Mouse (Mus musculus): ENCODE measurements around the gene Hspb8. TPM values are rescaled to one million over a fixed set of nuclear protein-coding genes. Genes with fewer than 3 reads are reported as not detected.
"Not testable (repeated sequence)": the region's sequence is repeated elsewhere in the genome, so short reads cannot be mapped to it uniquely, and the experiment has no call there.

The Hspb8 gene
- polyA plus RNA-seq, 1 experiment: 7.8 TPM

DNA sequence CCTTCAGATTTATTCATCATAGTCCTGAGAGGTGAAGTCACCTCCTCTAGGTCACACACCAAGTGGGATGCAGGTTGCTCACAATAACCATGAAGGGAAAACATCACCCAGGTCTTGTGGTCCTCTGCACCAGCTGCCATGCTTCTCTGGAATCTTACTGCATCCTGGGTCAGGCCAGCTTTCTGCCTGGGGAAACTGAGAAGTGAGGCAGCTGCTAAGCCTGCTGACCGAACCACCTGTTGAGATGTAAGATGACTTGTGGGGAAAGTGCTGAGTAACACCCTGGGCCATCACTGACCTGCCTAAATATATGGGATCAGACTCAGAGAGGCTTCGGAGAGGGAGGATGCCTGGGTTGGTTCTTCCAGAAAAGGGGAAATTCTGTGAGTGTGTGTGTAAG, 4.0 kb upstream of the Hspb8 start:
- WGBS: 79% methylated on average over 2 of the region's 2 CpGs
- Histone ChIP-seq H3K27me3 (ENCODE audit: control insufficient read depth, insufficient read depth, low read length) (no peaks in the 10 kb centered on the region), H3K4me3 (ENCODE audit: low read depth, low read length) (no peak overlapping the region), H3K4me1 (ENCODE audit: control insufficient read depth, insufficient read depth, insufficient read length, low read length) (no peaks in the 10 kb centered on the region; the same call in 1 of the 2 replicates), H3K27ac (ENCODE audit: insufficient read depth, low read depth, low read length) (no peak overlapping the region), H3K36me3 (ENCODE audit: control insufficient read depth, insufficient read depth, low read length) (no peaks in the 10 kb centered on the region)
- no peak for TF ChIP-seq CTCF (IDR thresholded peaks at IDR 0.05; ENCODE audit: extremely low read depth, insufficient read length, insufficient replicate concordance, low read depth, low read length)
- TF ChIP-seq POLR2A (IDR thresholded peaks at IDR 0.05; ENCODE audit: low read depth, low read length): no peak

DNA sequence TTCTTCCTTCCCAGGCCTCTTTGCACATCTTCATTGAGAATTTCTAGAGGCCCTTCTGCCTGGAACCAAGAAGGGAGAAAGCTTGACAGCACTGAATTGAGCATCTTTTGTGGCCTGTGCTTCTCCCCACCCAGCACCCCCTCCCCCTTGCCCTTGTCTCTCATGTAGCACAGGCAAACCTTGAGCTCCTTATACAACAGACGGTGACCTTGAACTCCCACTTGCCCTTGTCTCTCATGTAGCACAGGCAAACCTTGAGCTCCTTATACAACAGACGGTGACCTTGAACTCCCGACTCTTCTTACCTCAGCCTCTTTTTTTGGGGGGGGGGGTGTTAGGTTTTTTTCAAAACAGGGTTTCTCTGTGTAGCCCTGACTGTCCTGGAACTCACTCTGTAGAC, 3.0 kb upstream of the Hspb8 start:
- not testable (repeated sequence) for H3K27me3 ChIP-seq (ENCODE audit: control insufficient read depth, insufficient read depth, low read length); H3K27ac ChIP-seq (ENCODE audit: insufficient read depth, low read depth, low read length); H3K36me3 ChIP-seq (ENCODE audit: control insufficient read depth, insufficient read depth, low read length); H3K4me1 ChIP-seq (ENCODE audit: control insufficient read depth, insufficient read depth, insufficient read length, low read length); H3K4me3 ChIP-seq (ENCODE audit: low read depth, low read length)
- WGBS: 91% methylated on average over 3 of the region's 3 CpGs

DNA sequence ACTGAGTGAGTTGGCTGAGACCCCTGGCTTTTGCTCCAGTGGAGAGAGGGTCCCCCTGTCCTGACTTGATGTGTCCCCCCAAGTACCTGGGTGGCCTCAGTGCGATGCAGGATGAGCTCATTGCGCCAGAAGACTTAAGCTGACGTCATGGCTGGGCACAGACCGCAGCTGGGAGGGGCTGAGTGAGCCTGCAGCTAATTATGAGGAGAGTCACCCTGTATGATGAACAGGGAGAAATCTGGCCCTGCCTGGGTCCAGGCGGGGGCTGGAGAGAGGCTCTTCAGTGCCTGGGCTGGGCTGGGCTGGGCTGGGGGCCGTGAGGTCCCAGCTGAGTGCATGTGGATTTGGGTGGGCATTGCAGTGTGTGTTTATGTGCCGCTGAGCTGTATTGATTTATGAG, 2.6 kb upstream of the Hspb8 start:
- TF ChIP-seq CTCF (IDR thresholded peaks at IDR 0.05; ENCODE audit: extremely low read depth, insufficient read length, insufficient replicate concordance, low read depth, low read length) (no peak), POLR2A (IDR thresholded peaks at IDR 0.05; ENCODE audit: low read depth, low read length) (no peak)
- H3K36me3 ChIP-seq (ENCODE audit: control insufficient read depth, insufficient read depth, low read length): no peaks in the 10 kb centered on the region
- no peaks in the 10 kb centered on the region for H3K27me3 ChIP-seq (ENCODE audit: control insufficient read depth, insufficient read depth, low read length)
- WGBS: 42% methylated on average over 7 of the region's 7 CpGs
- no peak overlapping the region for H3K27ac ChIP-seq (ENCODE audit: insufficient read depth, low read depth, low read length)
- no peaks in the 10 kb centered on the region; the same call in 1 of the 2 replicates for H3K4me1 ChIP-seq (ENCODE audit: control insufficient read depth, insufficient read depth, insufficient read length, low read length)
- no peak overlapping the region for H3K4me3 ChIP-seq (ENCODE audit: low read depth, low read length)

DNA sequence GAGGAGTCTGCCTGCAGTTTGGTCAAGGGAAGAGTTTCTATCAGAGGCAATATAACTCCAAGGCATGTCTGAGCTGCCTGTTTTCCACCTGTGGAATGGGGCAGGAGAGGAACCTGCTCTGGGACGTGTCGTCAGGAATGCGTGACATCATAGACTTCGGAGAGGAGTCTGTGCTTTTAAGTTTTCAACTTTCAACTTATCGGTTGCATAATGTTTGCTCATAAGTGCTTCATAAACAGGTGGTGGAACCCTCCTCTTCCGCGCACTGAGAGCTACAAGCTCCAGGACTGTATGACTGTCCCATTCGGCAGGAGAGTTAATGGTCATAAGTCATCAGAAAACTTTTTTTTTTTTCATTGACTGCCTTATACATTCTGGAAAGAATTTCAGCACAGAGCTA, 1.1 kb upstream of the Hspb8 start:
- TF ChIP-seq CTCF (IDR thresholded peaks at IDR 0.05; ENCODE audit: extremely low read depth, insufficient read length, insufficient replicate concordance, low read depth, low read length) (no peak), POLR2A (IDR thresholded peaks at IDR 0.05; ENCODE audit: low read depth, low read length) (no peak)
- H3K27ac ChIP-seq (ENCODE audit: insufficient read depth, low read depth, low read length): no peak overlapping the region

DNA sequence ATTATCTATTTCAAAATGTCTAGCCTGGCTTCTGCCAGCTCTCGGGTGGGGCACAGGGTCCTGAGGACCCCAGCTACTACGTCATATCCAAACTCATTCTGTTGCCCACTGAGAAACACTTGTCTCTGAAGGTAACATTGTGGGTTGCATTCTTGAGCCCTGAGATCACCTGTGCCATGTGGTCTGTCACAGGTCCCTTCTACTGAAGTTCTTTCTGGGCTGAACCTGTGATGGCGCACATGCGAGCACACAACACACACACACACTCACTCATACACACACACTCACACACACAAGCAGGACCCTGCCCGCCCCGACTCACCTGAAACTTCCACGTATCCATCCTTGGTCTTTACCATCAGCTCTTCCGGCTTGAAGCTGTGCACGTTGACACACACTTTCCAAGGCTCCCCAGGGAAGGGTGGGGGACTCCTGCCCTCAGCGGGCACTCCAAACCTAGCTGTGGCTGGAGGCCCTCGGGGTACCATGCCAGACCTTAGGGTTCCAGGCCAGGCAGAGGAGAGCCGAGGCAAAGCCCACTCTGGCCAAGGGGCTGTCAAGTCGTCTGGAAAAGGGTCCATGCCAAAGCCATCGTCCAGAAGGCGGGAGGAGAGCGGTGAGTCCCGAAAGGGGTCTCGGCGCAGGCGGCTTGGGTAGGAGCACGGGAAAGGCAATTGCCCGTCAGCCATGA, 728 bp downstream of the Hspb8 start:
- Histone ChIP-seq H3K4me3 (ENCODE audit: low read depth, low read length) (peak overlapping the region; percentile 56), H3K27me3 (ENCODE audit: control insufficient read depth, insufficient read depth, low read length) (no peaks in the 10 kb centered on the region), H3K36me3 (ENCODE audit: control insufficient read depth, insufficient read depth, low read length) (no peaks in the 10 kb centered on the region), H3K4me1 (ENCODE audit: control insufficient read depth, insufficient read depth, insufficient read length, low read length) (no peaks in the 10 kb centered on the region; the same call in 1 of the 2 replicates), H3K27ac (ENCODE audit: insufficient read depth, low read depth, low read length) (peak overlapping the region; percentile 21; the same call in 1 of the 2 replicates)
- WGBS: 59% methylated on average over 22 of the region's 22 CpGs
- TF ChIP-seq POLR2A (IDR thresholded peaks at IDR 0.05; ENCODE audit: low read depth, low read length): no peak
- no peak for TF ChIP-seq CTCF (IDR thresholded peaks at IDR 0.05; ENCODE audit: extremely low read depth, insufficient read length, insufficient replicate concordance, low read depth, low read length)

More for the DNA sequence above, 1.1 kb upstream of the Hspb8 start:
- H3K27me3 ChIP-seq (ENCODE audit: control insufficient read depth, insufficient read depth, low read length): no peaks in the 10 kb centered on the region
- no peak overlapping the region for H3K4me3 ChIP-seq (ENCODE audit: low read depth, low read length)
- 62% methylated on average over 8 of the region's 8 CpGs for WGBS
- no peaks in the 10 kb centered on the region for H3K36me3 ChIP-seq (ENCODE audit: control insufficient read depth, insufficient read depth, low read length)
- no peaks in the 10 kb centered on the region; the same call in 1 of the 2 replicates for H3K4me1 ChIP-seq (ENCODE audit: control insufficient read depth, insufficient read depth, insufficient read length, low read length)

DNA sequence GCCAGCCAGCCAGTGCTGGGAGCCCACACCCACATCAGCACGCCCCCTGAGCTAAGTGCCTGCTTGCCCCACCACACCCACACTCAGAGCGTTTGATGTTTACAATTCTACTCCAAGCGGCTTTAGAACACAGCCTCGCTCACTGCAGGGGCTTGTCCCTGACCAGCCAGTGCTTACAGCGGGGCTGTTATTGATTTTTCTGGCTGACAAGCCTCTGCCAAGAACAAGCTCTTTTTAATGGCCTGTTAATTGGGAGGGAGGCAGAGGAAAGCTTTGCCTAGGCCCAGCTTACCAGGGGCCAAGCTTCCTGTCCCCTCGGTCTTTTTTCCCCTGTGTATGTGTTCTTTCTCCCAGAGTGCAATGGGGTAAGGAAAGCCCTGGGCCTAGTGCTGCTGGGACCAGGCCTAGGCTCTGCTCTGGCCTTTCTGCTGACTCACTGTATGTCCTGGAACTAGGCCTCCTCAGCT, 1.9 kb downstream of the Hspb8 start:
- Histone ChIP-seq H3K27me3 (ENCODE audit: control insufficient read depth, insufficient read depth, low read length) (no peaks in the 10 kb centered on the region), H3K27ac (ENCODE audit: insufficient read depth, low read depth, low read length) (peak overlapping the region; percentile 57), H3K36me3 (ENCODE audit: control insufficient read depth, insufficient read depth, low read length) (no peaks in the 10 kb centered on the region), H3K4me3 (ENCODE audit: low read depth, low read length) (peak overlapping the region; percentile 32), H3K4me1 (ENCODE audit: control insufficient read depth, insufficient read depth, insufficient read length, low read length) (no peaks in the 10 kb centered on the region; the same call in 1 of the 2 replicates)
- TF ChIP-seq POLR2A (IDR thresholded peaks at IDR 0.05; ENCODE audit: low read depth, low read length) (no peak), CTCF (IDR thresholded peaks at IDR 0.05; ENCODE audit: extremely low read depth, insufficient read length, insufficient replicate concordance, low read depth, low read length) (no peak)
- WGBS: 11% methylated on average over 6 of the region's 6 CpGs

DNA sequence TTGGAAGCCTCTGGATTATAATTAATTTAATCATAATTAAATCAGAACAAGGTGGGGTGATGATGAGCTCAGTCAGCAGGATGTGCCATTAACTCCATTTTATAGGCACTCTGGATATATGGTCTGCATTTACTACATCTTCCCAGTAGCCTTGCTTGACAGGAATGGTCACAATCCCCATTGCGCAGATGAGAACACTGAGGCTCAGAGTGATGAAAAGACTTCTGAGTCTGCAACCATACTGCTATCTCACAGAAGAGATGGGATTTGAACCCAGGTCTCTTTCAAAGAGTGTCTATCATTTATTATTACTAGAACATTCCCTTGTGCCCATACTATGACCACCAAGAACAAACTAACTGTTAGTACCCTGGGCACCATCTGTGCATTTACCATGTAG, 2.5 kb downstream of the Hspb8 start:
- 100% methylated on average over 1 of the region's 1 CpGs for WGBS
- Histone ChIP-seq H3K4me1 (ENCODE audit: control insufficient read depth, insufficient read depth, insufficient read length, low read length) (no peaks in the 10 kb centered on the region; the same call in 1 of the 2 replicates), H3K27me3 (ENCODE audit: control insufficient read depth, insufficient read depth, low read length) (no peaks in the 10 kb centered on the region), H3K27ac (ENCODE audit: insufficient read depth, low read depth, low read length) (no peak overlapping the region), H3K36me3 (ENCODE audit: control insufficient read depth, insufficient read depth, low read length) (no peaks in the 10 kb centered on the region), H3K4me3 (ENCODE audit: low read depth, low read length) (no peak overlapping the region; the same call in 1 of the 2 replicates)
- TF ChIP-seq POLR2A (IDR thresholded peaks at IDR 0.05; ENCODE audit: low read depth, low read length) (no peak), CTCF (IDR thresholded peaks at IDR 0.05; ENCODE audit: extremely low read depth, insufficient read length, insufficient replicate concordance, low read depth, low read length) (no peak)

All from small intestine, adult 2 months (tissue).